Mouse (Mus musculus) cortical plate, adult 2 months (tissue): ENCODE results near the gene Gpr55.

ENCODE experiments used
- CTCF ChIP-seq: fragments of 200-500 bp; IDR thresholded peaks from 2 replicates; pipeline ENCODE4 v1.5.1; 2011; ENCODE audit warnings: mild to moderate bottlenecking, control low read depth, low read length; ENCODE audit not compliant: insufficient read depth; ENCODE audit errors: extremely low read depth
- POLR2A ChIP-seq: fragments of 200-500 bp; IDR thresholded peaks from 2 replicates; pipeline ENCODE4 v1.6.1; 2011; ENCODE audit warnings: mild to moderate bottlenecking, low read length, control low read depth; ENCODE audit not compliant: insufficient read depth; ENCODE audit errors: extremely low read depth

- TF ChIP-seq CTCF (no peak), POLR2A (no peak)
Measured at GRCm38 (mm10) chr1:85933226-85933625, 27.6 kb downstream of the Gpr55 start.
